Mouse (Mus musculus): ENCODE measurements at regions not wholly inside any gene's neighbourhood (a gene's known extent, or its start where the extent isn't known, plus 50 kb on each side); places are given as distances from the start of the nearest gene placed in this dataset.

- Histone ChIP-seq H3K36me3 (ENCODE audit: insufficient read depth, low read length) (no peaks in the 10 kb centered on the region), H3K4me3 (replicated peaks; ENCODE audit: low read length) (no peak overlapping the region), H3K27me3 (ENCODE audit: insufficient read depth, low read length) (no peaks in the 10 kb centered on the region), H3K9me3 (ENCODE audit: low read length) (peaks cover 7% of the 10 kb centered on the region), H3K4me1 (replicated peaks; ENCODE audit: low read depth, low read length) (no peaks in the 10 kb centered on the region)
- TF ChIP-seq CTCF (conservative IDR thresholded peaks at IDR 0.05; ENCODE audit: low read length) (no peak), POU5F1 (IDR thresholded peaks at IDR 0.05; ENCODE audit: borderline replicate concordance, low read length) (no peak), NANOG (IDR thresholded peaks at IDR 0.05; ENCODE audit: borderline replicate concordance, low read length) (no peak)
Observed at GRCm38 (mm10) chr9:111746151-111746550, 56.0 kb upstream of the Stac start.

- no peaks in the 10 kb centered on the region for H3K4me1 ChIP-seq (replicated peaks; ENCODE audit: low read depth, low read length)
Observed at GRCm38 (mm10) chr9:111745206-111745605, 55.1 kb upstream of the Stac start.

More at GRCm38 (mm10) chr9:111745206-111745605, 55.1 kb upstream of the Stac start:
- Histone ChIP-seq H3K27me3 (ENCODE audit: insufficient read depth, low read length) (no peaks in the 10 kb centered on the region), H3K36me3 (ENCODE audit: insufficient read depth, low read length) (no peaks in the 10 kb centered on the region), H3K4me3 (replicated peaks; ENCODE audit: low read length) (no peak overlapping the region), H3K9me3 (ENCODE audit: low read length) (no peaks in the 10 kb centered on the region)
- TF ChIP-seq NANOG (IDR thresholded peaks at IDR 0.05; ENCODE audit: borderline replicate concordance, low read length) = no peak
- no peak for TF ChIP-seq POU5F1 (IDR thresholded peaks at IDR 0.05; ENCODE audit: borderline replicate concordance, low read length)
- TF ChIP-seq CTCF (conservative IDR thresholded peaks at IDR 0.05; ENCODE audit: low read length) = no peak
